Mouse (Mus musculus) lung, postnatal 0 days (tissue): ENCODE data around the gene Prph. TPM values are rescaled to one million over a fixed set of nuclear protein-coding genes. Genes with fewer than 3 reads are reported as not detected.
A peak's percentile ranks its signal among the peaks of the same experiment; 100 is the strongest.

Source experiments
- ATAC-seq: fragments of 200-750 bp; cut with Nextera tagmentation; 2 replicates; pipeline ENCODE4 v1.8.0; 2017; ENCODE audit warnings: moderate library complexity
- DNase-seq: peaks from one replicate; pipeline ENCODE4 v3.0.0-alpha.2; 2016; ENCODE audit warnings: low spot score
- H3K27ac ChIP-seq: fragments of 300-500 bp; sonication (generic); 2 replicates; pipeline ENCODE4 v1.5.1; 2014; ENCODE audit warnings: antibody characterized with exemption, mild to moderate bottlenecking, low read length, mixed read lengths
- H3K27me3 ChIP-seq: fragments of 300-500 bp; sonication (generic); replicated peaks from 2 replicates; pipeline ENCODE4 v1.6.1; 2014; ENCODE audit warnings: low read length, mixed read lengths; ENCODE audit not compliant: insufficient read depth
- H3K36me3 ChIP-seq: fragments of 300-500 bp; sonication (generic); 2 replicates; pipeline ENCODE4 v1.6.1; 2014; ENCODE audit warnings: low read length, mixed read lengths; ENCODE audit not compliant: insufficient read depth
- H3K4me1 ChIP-seq: fragments of 300-500 bp; sonication (generic); 2 replicates; pipeline ENCODE4 v1.6.1; 2014; ENCODE audit warnings: antibody characterized with exemption, low read depth, low read length, mixed read lengths; ENCODE audit not compliant: insufficient read depth
- H3K4me2 ChIP-seq: fragments of 300-500 bp; sonication (generic); replicated peaks from 2 replicates; pipeline ENCODE4 v1.6.1; 2014; ENCODE audit warnings: low read depth, mild to moderate bottlenecking, low read length, moderate library complexity, mixed read lengths
- H3K4me3 ChIP-seq: fragments of 300-500 bp; sonication (generic); 2 replicates; pipeline ENCODE4 v1.5.1; 2014; ENCODE audit warnings: low read depth, low read length
- H3K9ac ChIP-seq: fragments of 300-500 bp; sonication (generic); replicated peaks from 2 replicates; pipeline ENCODE4 v1.6.1; 2014; ENCODE audit warnings: low read depth, mild to moderate bottlenecking
- H3K9me3 ChIP-seq: fragments of 300-500 bp; sonication (generic); 2 replicates; pipeline ENCODE4 v1.6.1; 2016; ENCODE audit warnings: low read length, mixed read lengths
- CTCF ChIP-seq: IDR thresholded peaks from 2 replicates; pipeline ENCODE4 v1.5.1; 2016; ENCODE audit warnings: antibody characterized with exemption, mild to moderate bottlenecking
- EP300 ChIP-seq: IDR thresholded peaks from 2 replicates; pipeline ENCODE4 v1.6.1; 2016; ENCODE audit warnings: antibody characterized with exemption, mild to moderate bottlenecking, control low read depth
- WGBS: fragments of 180-500 bp; shearing (Covaris S2); extraction: QIAGEN DNeasy Blood & Tissue Kit; methylation state at CpG from one replicate; pipeline ENCODE4 v1.1.7; 2014; 5-methylcytosine and 5-hydroxymethylcytosine counted together
- polyA plus RNA-seq: library from polyadenylated mRNA; unstranded; fragments of >200 nt; fragmentation: Nextera tagmentation; extraction: Ambion mirVana; gene quantifications from 2 replicates; pipeline ENCODE4 v1.2.1, GENCODE M21; 2015

Prph gene
- polyA plus RNA-seq, 1 experiment from 2014 or later, result 0.42 TPM

DNA sequence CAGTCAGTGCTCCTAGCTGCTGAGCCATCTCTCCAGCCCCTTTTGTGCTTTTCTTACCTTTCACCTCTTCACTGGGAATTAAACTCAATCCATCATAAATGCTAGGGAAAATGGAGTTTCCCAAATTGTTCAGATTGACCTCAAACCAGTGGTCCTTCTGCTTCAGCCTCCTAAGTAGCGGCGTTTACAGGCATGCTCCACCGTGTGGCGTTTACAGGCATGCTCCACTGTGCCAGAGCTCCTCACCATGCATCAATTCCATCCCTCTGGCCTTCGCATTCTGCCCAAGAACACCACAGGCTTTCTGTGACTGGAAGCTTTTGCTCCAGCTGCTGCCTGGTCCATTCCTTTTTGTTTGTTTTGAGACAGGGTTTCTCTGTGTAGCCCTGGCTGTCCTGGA lies 27.9 kb upstream of the Prph start:
- WGBS, result 66% methylated on average over 5 of the region's 5 CpGs
- ATAC-seq (no peak), DNase-seq (no peak)
- Histone ChIP-seq H3K4me1 (peaks cover 15% of the 10 kb centered on the region; the same call in 1 of the 2 replicates), H3K36me3 (no peaks in the 10 kb centered on the region), H3K9me3 (no peaks in the 10 kb centered on the region), H3K9ac (no peak overlapping the region), H3K27me3 (no peaks in the 10 kb centered on the region), H3K4me3 (no peak overlapping the region), H3K27ac (no peak overlapping the region), H3K4me2 (no peak overlapping the region)
- TF ChIP-seq CTCF (peak; percentile 16), EP300 (no peak)

DNA sequence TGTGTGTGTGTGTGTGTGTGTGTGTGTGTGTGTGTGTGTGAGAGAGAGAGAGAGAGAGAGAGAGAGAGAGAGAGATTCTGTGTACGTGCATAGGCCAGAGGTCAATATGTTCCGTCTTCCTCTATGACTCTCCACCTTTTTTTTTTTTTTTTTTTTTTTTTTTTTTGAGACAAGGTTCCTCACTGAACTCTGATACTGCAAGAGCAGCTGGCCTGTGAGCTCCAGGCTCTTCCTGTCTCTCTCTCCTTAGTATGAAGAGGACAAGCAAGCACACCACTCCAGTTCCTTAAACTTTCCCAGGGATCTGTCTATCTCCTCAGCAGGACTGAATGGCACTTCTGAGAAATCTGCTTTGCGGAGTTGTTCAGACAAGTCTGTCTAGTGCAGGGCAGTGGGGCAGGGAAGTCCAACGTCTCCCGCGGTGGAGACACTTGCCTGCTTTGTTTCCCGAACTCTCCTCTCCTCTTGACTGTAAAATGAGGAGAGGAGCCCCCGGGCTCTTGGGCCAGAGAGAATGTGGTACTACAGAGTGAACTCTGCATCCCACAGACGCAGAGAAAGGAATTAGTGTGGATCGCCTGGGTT lies 26.0 kb upstream of the Prph start:
- no peak for TF ChIP-seq EP300
- no peak for TF ChIP-seq CTCF
- H3K27ac ChIP-seq, result peak overlapping the region; percentile 95
- no peaks in the 10 kb centered on the region for H3K36me3 ChIP-seq
- peak overlapping the region; percentile 63 for H3K4me3 ChIP-seq
- no peak for ATAC-seq
- peak overlapping the region; percentile 69 for H3K9ac ChIP-seq
- WGBS, result 5% methylated on average over 10 of the region's 10 CpGs
- H3K27me3 ChIP-seq, result no peaks in the 10 kb centered on the region
- H3K4me2 ChIP-seq, result peak overlapping the region; percentile 92
- peaks cover 19% of the 10 kb centered on the region; the same call in 1 of the 2 replicates for H3K4me1 ChIP-seq
- peak; percentile 32 for DNase-seq
- H3K9me3 ChIP-seq, result no peaks in the 10 kb centered on the region

DNA sequence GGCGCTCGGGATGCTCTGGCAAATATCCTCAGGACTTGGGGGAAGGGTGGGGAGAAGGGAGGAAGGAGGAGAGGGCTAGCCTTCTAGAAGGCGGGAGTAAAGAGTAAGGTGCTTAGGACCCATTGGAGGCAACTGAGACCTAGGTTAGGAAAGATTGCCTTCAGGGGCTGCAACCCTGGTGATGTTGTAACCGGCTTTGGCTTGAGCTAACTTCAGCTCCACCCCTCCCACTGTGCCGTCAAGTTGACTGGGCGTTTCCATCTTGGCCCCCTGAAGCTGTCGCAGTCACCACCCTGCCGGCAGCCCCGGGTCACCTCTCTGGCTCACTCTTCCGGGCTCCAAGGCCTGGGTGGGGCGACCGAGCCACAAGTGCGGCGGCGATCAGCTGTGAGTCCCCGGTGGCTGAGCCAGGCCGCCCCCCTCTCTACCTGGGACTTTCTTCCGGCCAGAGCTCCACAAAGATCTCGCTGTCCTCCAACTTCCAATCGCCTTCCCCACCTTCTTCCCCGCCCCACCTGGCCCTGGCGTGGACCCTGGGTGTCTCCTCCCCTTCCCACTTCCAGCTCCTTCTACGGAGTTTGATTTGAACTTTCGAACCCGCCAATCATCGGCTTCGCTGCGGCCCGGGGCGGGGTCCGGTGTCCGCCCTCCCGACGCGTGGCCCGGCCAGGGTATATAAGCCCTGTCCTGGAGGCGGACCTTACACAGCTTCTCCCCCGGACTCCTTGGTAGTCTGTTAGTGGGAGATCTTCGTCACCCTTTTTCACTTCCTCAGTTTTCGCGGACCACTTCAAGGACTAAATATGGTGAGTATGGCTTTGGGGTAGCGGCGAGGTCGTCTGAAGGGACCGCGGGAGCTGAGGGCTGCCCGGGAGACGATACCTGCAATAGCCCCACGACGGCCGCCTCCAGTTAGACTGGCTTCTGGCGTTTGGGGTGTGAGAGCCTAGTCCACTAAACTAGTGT lies 25.1 kb upstream of the Prph start, which contains the start of gene Tuba1c:
Gene Tuba1c (plus strand): TSS at position 273 of the 966 bp plus-strand sequence.
- DNase-seq (peak; percentile 98), ATAC-seq (peak; percentile 92)
- Histone ChIP-seq H3K9me3 (no peaks in the 10 kb centered on the region), H3K27me3 (no peaks in the 10 kb centered on the region), H3K27ac (peak within 1 kb of the TSS; percentile 95), H3K9ac (peak within 1 kb of the TSS; percentile 69), H3K4me2 (peak within 1 kb of the TSS; percentile 92), H3K4me3 (peak within 1 kb of the TSS; percentile 63), H3K4me1 (peaks cover 19% of the 10 kb centered on the region; the same call in 1 of the 2 replicates), H3K36me3 (peaks cover 2% of the 10 kb centered on the region; the same call in 1 of the 2 replicates)
- WGBS, result under 1% methylated on average over 52 of the region's 52 CpGs
- 0 out of 2 replicates have a peak, but pooled peaks have one; percentile 7 for TF ChIP-seq CTCF
- peak; percentile 13; the same call in 1 of the 2 replicates for TF ChIP-seq EP300

DNA sequence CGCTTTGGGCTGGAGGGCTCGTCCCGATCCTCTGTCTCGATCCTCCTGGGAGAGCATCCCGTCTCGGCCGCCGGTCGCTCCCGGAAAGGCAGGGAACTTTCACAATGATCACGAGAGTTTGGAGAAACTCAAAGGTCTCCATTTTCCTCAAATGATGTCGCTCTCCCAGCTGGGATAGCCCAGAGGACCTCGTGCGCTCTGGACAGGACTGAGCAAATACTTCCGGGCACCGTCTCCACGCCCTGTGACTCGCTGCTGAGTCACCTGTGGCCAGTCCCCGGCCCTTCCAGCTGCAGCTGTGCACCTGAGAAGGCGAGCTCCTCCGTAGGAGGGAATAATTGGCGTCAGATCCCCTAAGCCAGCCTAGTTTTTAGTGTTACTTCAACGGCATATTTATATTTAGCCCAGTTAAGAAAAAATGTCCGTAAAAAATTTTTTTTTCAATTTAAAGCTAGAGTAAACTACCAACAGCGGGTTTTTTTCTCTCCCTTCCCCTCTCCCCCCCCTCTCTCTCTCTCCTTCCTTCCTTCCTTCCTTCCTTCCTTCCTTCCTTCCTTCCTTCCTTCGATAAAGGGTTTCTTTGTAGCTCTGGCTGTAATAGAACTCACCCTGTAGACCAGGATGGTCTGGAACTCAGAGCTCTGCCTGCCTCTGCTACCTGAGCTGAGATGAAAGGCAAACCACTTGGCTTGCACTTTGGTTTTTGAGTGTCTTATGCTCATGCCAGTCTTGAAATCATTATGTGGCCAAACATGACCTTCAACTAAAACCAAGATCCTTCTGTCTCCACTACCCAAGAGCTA lies 24.2 kb upstream of the Prph start:
- TF ChIP-seq CTCF (no peak), EP300 (no peak)
- Histone ChIP-seq H3K9me3 (no peaks in the 10 kb centered on the region), H3K27me3 (no peaks in the 10 kb centered on the region), H3K4me2 (peak overlapping the region; percentile 92), H3K4me3 (peak overlapping the region; percentile 63), H3K4me1 (peaks cover 19% of the 10 kb centered on the region; the same call in 1 of the 2 replicates), H3K27ac (peak overlapping the region; percentile 95), H3K36me3 (peaks cover 9% of the 10 kb centered on the region; the same call in 1 of the 2 replicates), H3K9ac (peak overlapping the region; percentile 69)
- ATAC-seq, result peak; percentile 75
- WGBS, result 6% methylated on average over 26 of the region's 26 CpGs
- DNase-seq, result peak; percentile 92

DNA sequence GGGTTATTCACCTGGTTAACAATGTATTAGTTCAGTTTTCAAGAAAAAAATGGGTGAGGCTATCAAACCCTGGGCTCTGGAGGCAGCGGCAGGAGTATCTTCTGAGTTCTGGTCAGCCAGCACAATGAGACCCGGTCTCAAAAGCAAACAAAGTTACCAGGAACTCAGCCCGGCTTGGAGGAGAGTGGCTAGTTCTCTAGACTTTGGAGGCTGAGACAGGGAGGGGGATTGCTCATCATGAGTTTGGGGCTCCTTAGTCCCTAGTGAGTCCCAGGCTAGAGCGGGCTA lies 23.6 kb upstream of the Prph start:
- WGBS, result 54% methylated on average over 4 of the region's 4 CpGs

More for the DNA sequence above, 23.6 kb upstream of the Prph start:
- peak overlapping the region; percentile 92 for H3K4me2 ChIP-seq
- no peak for TF ChIP-seq CTCF
- no peak for TF ChIP-seq EP300
- peaks cover 19% of the 10 kb centered on the region; the same call in 1 of the 2 replicates for H3K4me1 ChIP-seq
- ATAC-seq (no peak), DNase-seq (no peak)
- H3K27ac ChIP-seq, result peak overlapping the region; percentile 95
- peaks cover 9% of the 10 kb centered on the region; the same call in 1 of the 2 replicates for H3K36me3 ChIP-seq
- H3K9me3 ChIP-seq, result no peaks in the 10 kb centered on the region
- no peaks in the 10 kb centered on the region for H3K27me3 ChIP-seq
- no peak overlapping the region for H3K9ac ChIP-seq
- peak overlapping the region; percentile 63; the same call in 1 of the 2 replicates for H3K4me3 ChIP-seq
